Mouse (Mus musculus): ENCODE results near the gene Shisa9. TPM values are rescaled to one million over a fixed set of nuclear protein-coding genes. Genes with fewer than 3 reads are reported as not detected.

Gene Shisa9
- total and polyA plus RNA-seq, 3 experiments: not detected

DNA sequence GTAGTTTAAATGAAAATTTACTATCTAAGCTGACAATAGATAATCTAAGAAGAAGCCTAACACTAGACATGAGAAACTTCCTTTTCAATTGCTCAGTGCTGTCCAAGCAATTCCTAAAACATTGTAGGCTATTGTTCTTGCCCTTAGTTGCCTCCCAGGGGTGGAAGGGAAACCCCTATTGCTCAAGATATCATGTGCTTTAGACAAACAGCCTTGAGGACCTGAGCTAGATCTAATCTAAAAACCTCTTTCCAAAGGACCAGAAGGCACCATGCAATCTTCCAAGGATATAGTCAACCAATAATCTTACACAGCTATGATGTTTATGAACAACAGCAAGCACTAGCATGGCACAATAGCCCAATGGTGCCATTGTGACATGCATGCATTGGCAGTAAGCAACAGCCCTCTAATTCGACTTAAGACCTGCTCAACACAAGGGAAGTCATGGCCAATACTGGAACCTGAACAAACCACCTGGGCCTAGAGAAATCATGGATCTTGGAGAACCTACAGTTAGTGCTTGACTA lies 222.6 kb downstream of the Shisa9 start:
- H3K9ac ChIP-seq (ENCODE audit: insufficient read depth, low read depth): no peak overlapping the region
- dilution Hi-C loops (cut with MboI; ENCODE audit: extremely low pct_ligation_motif_present, extremely low pct_unique_long_range_greater_than_20kb, low sequenced_read_pairs): no loop called here
- H3K36me3 ChIP-seq (replicated peaks in 1 of 2; ENCODE audit: control insufficient read depth in 1 of 2, insufficient read depth in 1 of 2, low read length in 1 of 2): no peaks in the 10 kb centered on the region
- H3K27ac ChIP-seq (ENCODE audit: insufficient read depth, low read depth): no peak overlapping the region
- TF ChIP-seq TBP (conservative IDR thresholded peaks at IDR 0.05; ENCODE audit: low read depth, low read length) (no peak), MAZ (IDR thresholded peaks at IDR 0.05; ENCODE audit: low read depth, low read length) (no peak), RCOR1 (conservative IDR thresholded peaks at IDR 0.05; ENCODE audit: low read depth, low read length) (no peak), MEF2A (IDR thresholded peaks at IDR 0.05; ENCODE audit: borderline replicate concordance, low read depth, low read length) (no peak), GABPA (IDR thresholded peaks at IDR 0.05; ENCODE audit: insufficient replicate concordance, low read depth, low read length) (no peak), SIN3A (IDR thresholded peaks at IDR 0.05; ENCODE audit: low read length) (no peak), NRF1 (IDR thresholded peaks at IDR 0.05; ENCODE audit: low read depth, low read length) (no peak), E2F4 (IDR thresholded peaks at IDR 0.05; ENCODE audit: insufficient replicate concordance, low read depth, low read length) (no peak), EP300 (IDR thresholded peaks at IDR 0.05; ENCODE audit: low read length) (no peak), ZMIZ1 (IDR thresholded peaks at IDR 0.05; ENCODE audit: low read depth, low read length) (no peak), RAD21 (IDR thresholded peaks at IDR 0.05; ENCODE audit: low read depth, low read length) (no peak)
- peaks cover 43% of the 10 kb centered on the region for H3K27me3 ChIP-seq (replicated peaks)
- no peaks in the 10 kb centered on the region for H3K79me2 ChIP-seq (replicated peaks; ENCODE audit: control insufficient read depth, extremely low read depth, insufficient read depth, poor library complexity, severe bottlenecking)
- in situ Hi-C loops (cut with MboI; ENCODE audit: low pct_ligation_motif_present, low pct_unique_long_range_greater_than_20kb, low sequenced_read_pairs): loop anchor here (10.0 to 25.0 kb wide), 2 partner anchors 512 to 594 kb away; no protein-coding TSS in a partner anchor
- H3K4me3 ChIP-seq (replicated peaks in 1 of 3; ENCODE audit: low read depth in 2 of 3, low read length in 2 of 3, poor library complexity in 1 of 3): no peak overlapping the region
- H3K4me1 ChIP-seq (ENCODE audit: control insufficient read depth in 1 of 2, insufficient read depth in 2 of 2): no peaks in the 10 kb centered on the region
- H3K4me2 ChIP-seq (ENCODE audit: insufficient read depth, low read depth, poor library complexity, severe bottlenecking): no peak overlapping the region
- no peaks in the 10 kb centered on the region for H3K9me3 ChIP-seq (replicated peaks; ENCODE audit: low read length)
- DNase-seq (ENCODE audit: extremely low read depth): no peak

DNA sequence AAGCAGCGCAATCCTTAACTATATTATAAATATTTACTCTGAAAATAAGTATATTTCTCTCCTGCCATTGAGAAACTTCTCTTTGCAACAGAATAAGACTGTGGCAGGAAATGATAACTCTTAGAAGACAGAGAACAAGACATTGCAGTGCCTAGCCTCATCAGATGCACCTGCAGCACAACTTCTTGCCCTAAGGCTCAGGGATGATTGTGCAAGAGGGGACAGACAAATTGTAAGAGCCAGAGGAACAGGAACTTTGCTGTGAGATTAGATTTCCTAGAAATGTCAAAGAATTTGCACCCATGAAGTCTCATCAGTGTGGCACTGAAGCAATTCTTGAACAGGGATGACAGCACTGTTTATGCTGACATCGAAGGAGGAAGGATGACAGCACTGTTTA lies 223.0 kb downstream of the Shisa9 start:
- Histone ChIP-seq H3K79me2 (replicated peaks; ENCODE audit: control insufficient read depth, extremely low read depth, insufficient read depth, poor library complexity, severe bottlenecking) (no peaks in the 10 kb centered on the region), H3K27me3 (replicated peaks) (peaks cover 45% of the 10 kb centered on the region), H3K27ac (ENCODE audit: insufficient read depth, low read depth) (no peak overlapping the region), H3K4me2 (ENCODE audit: insufficient read depth, low read depth, poor library complexity, severe bottlenecking) (no peak overlapping the region), H3K9ac (ENCODE audit: insufficient read depth, low read depth) (no peak overlapping the region), H3K4me1 (ENCODE audit: control insufficient read depth in 1 of 2, insufficient read depth in 2 of 2) (no peaks in the 10 kb centered on the region), H3K36me3 (replicated peaks in 1 of 2; ENCODE audit: control insufficient read depth in 1 of 2, insufficient read depth in 1 of 2, low read length in 1 of 2) (no peaks in the 10 kb centered on the region), H3K9me3 (replicated peaks; ENCODE audit: low read length) (no peaks in the 10 kb centered on the region), H3K4me3 (replicated peaks in 1 of 3; ENCODE audit: low read depth in 2 of 3, low read length in 2 of 3, poor library complexity in 1 of 3) (no peak overlapping the region)
- dilution Hi-C loops (cut with MboI; ENCODE audit: extremely low pct_ligation_motif_present, extremely low pct_unique_long_range_greater_than_20kb, low sequenced_read_pairs): no loop called here
- DNase-seq (ENCODE audit: extremely low read depth): no peak
- in situ Hi-C loops (cut with MboI; ENCODE audit: low pct_ligation_motif_present, low pct_unique_long_range_greater_than_20kb, low sequenced_read_pairs): loop anchor here (10.0 to 25.0 kb wide), 2 partner anchors 512 to 595 kb away; no protein-coding TSS in a partner anchor
- TF ChIP-seq MEF2A (IDR thresholded peaks at IDR 0.05; ENCODE audit: borderline replicate concordance, low read depth, low read length) (no peak), ZC3H11A (IDR thresholded peaks at IDR 0.05; ENCODE audit: low read depth, low read length) (no peak), SIN3A (IDR thresholded peaks at IDR 0.05; ENCODE audit: low read length) (no peak), JUN (IDR thresholded peaks at IDR 0.05; ENCODE audit: insufficient read depth, low read depth, low read length) (no peak)
